Mouse (Mus musculus) frontal cortex, adult 2 months (tissue): ENCODE measurements around the gene Dlk1. TPM values are rescaled to one million over a fixed set of nuclear protein-coding genes. Genes with fewer than 3 reads are reported as not detected.
"Not testable (repeated sequence)": the region's sequence is repeated elsewhere in the genome, so short reads cannot be mapped to it uniquely, and the experiment has no call there.

ENCODE experiments used
- DNase-seq, 2 experiments: peaks; one replicate each; pipeline ENCODE4 v3.0.0; 2022; ENCODE audit warnings: low spot score in 1 of 2; ENCODE audit errors: extremely low spot score in 1 of 2
- polyA plus RNA-seq: library from polyadenylated mRNA; depleted of rRNA; stranded (reverse); fragments of >200 nt; gene quantifications from 2 replicates; pipeline ENCODE4 v1.2.3, GENCODE M21; 2012

Dlk1 gene
- polyA plus RNA-seq, 1 experiment, result 3.1 TPM

- peak; percentile 44 to 75 for DNase-seq
These were observed 20.0 kb downstream of the Dlk1 start for GRCm38 (mm10) chr12:109472627-109473026.

DNA sequence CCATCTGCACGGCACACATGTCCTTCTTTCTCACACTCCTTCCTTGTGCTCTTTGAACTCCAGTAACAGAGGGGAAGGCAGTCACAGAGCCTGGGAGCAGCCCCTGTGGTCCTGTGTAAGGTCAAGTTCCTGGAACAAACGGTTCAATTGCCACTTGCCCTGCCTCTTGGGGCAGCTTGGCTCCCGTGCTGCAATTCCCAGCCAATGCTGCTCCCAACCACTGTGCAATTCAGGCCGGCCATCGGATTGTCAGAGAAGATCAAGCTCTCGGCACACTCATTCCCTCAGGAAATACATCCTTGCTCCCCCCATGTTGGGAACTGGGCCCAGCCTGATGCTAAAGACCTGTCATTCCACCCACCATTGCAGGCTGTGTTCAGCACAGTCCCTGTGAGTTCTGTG lies 21.0 kb downstream of the Dlk1 start:
- peak in 1 of 2 experiments; percentile 53 for DNase-seq

DNA sequence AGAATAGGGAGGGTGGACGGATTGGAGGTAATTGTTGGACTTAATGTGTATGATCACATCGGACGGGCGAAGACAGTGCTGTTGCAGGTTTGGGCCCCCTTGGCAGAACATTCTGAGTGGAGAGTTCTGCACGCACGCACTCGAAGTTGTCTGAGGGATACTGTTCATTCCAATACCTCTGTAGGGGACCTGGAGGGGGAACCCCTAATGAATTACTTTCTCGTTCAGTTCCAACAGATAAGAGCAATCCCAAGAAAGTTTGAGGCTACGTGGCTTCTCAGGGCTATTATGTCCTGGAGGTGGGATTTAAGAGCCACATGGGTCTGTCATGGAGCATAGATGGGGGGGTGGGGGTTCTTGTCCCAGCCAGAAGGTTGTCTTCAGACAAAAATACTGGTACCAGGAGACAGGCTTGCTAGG lies 21.6 kb downstream of the Dlk1 start:
- DNase-seq, result no peak

DNA sequence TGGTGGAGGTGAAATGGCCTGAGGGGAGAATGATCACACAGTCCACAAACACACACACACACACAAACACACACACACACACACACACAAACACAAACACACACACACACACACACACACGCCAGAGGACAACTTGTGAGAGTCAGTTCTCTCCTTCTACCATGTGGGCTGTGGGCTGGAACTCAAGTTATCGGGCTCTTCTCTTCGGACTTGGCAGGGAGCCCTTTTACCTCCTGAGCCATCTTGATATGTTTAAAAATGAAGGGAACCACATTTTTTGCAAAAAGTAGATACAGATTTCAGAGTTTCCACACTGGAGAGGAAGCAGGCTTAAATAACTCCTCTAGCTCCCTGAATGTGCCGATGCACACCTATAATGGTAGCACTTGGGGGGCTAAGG lies 22.9 kb downstream of the Dlk1 start:
- DNase-seq, result no peak

- not testable (repeated sequence) for DNase-seq
These were observed 33.9 kb downstream of the Dlk1 start for GRCm38 (mm10) chr12:109486525-109486924.

DNA sequence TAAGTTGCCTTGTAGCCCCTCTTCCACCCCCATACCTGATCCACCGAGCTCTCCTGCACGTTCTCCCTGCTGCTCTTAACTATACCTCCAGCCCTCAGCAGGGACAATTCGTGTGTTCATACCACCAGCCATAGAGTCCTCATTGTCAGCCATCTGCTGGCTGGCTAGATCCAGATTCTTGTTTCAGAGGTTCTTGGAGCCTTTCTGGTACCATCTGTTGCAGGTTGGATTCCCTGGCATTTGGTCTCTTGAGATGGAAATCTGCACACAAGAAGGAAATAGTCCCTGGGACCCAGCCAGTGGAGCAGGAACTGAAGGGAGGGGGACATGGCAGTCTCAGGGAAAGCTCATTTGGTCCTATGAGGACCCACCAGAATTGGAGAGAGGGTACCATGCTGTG lies 39.1 kb downstream of the Dlk1 start:
- peak in 1 of 2 experiments; percentile 63 for DNase-seq

DNA sequence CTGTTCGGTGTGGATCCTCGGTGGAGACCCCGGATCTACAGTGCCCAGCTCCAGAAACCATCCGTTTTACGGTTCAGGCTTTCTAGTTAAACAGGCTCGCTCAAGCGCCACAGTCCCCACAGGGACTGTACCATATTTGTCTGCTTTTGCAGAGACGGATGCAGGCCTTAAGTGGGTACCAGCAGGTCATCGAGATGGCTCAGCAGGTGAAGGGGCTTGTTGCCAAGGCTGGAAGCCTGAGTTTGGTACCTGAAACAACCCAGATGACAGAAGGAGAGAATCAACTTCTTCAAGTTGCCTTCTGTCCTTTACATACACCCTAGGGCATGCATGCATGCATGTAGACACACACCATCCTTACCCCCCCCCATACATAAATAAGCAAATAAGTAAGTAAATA lies 40.8 kb downstream of the Dlk1 start:
- no peak for DNase-seq

DNA sequence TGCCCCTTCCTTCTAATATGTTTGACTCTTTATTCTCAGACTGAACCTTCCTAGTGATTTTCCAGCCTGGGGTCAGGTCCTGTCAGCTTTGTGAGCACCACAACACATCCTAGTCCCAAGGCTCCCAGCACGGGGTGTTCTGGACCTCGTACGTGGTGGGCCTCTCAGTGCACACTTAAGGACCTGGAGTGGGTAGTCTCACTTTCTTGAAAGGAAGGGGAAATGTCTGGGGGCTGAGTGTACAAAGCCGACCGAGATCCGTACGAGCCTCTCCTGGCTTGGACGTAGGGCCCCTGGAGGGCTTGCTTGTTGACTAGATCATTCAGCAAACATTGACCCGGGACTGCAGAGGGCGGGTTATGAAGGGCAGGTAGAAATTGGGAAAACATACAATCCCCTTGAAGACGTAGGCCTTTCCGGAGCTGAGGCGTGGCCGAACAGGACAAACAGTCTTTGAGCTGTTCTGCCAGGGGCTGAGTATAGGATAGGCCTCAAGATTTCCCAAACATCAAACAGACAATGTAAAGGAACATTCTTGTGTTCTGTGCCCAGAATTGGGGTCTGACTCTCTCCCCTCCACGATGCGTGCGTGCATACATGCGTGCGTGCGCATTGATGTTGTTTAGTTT lies 42.5 kb downstream of the Dlk1 start:
- no peak for DNase-seq

DNA sequence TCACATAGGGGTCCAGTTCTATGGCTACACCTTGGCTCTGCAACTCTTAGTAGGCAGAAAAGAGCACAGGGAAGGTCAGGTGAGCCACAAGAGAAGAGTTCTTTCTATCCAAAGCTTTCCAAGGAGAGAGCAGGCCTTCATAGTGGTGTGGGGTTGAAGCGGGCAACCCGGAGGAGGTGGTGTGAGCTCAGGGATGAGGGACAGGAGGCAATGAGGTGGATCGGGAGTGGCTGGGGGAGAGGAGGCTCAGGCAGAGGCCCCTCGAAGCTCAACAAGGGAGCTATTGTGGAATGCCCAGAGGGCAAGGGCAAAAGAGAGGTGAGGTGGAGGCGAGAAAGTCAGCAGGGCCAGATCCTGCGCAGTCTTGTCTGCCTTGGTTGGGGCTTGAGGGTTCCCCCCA lies 43.8 kb downstream of the Dlk1 start:
- DNase-seq, result no peak

GRCm38 (mm10) chr12:109500992-109501391 lies 48.4 kb downstream of the Dlk1 start:
- no peak for DNase-seq

DNA sequence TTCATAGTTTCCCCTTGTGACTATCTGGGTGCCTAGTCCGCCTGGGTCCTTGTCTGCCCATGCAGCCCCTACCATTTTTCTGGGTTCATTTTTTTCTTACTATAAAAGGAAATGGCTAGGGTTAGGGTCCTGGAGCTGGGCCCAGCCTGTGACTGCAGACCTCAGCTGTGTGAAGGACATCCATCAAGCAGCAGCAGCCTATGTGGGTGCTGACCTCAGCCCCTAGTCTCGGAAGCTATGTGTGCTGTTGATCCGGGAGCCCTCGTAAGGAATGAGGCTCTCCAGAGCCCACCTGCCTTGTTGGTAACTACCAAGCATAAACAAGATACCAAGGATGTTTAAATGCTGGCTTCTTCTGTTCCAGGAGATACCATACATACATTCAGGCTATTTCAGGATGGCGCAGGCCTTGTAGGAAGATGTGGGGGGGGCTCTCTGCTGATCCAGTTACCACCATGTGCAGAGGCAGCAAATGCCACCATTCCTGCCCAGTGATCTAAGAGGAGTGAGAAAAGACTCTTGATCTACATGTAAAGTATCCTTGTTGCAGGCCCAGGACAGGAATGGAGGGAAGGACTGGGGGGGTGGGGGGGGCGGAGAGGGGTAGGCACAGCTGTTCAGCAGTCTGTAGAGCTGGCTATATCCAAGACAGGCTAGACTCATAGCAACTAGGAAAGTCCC lies 49.9 kb downstream of the Dlk1 start:
- no peak for DNase-seq

DNA sequence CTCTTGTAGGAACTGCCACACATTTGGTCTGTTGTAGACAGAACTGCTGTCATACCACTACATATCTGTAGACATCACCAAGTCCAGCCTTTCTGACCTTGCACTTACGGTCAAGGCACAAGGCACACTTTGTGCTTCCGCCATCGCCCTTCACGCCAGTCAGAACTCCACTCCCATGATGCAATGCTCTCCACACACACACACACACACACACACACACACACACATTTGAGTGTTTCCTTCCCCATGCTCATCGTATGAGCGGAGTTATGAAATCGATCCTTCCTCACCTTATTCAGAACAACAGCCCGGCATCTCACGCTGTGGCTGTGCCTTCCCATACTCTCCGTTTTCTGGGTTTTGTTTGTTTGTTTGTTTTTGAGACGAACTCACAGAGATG lies 55.1 kb downstream of the Dlk1 start:
- DNase-seq, result no peak

- DNase-seq, result no peak
These were observed 56.2 kb downstream of the Dlk1 start for GRCm38 (mm10) chr12:109508495-109509454.

DNA sequence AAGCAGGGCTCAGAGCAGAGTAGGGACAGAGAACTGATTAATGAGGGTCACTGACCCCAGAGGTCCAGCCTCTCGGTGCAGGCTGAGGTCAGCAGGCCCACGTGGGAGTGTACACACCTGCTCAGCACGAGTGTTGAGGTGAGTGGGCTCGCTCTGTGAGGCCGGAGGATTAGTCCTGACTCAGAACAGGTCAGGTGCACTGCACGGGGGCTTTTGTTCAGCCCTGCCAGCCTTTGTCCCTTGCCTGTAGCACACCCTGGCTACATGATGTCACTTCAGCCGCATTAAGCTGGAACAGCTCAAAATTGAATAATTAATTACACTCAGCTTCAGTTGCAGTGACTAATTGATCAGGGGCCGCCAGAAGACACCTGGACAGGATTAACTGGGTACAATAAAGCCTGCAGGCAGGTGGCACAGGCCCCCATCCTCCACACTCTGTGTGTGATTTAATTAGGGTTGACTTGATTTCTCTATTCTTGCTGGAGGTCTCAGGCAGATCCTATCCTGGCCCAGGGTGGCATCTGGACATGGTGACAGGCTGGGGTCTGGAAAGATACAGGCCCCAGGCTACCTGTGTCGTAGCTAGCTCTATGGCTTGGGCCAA lies 57.0 kb downstream of the Dlk1 start:
- no peak for DNase-seq

GRCm38 (mm10) chr12:109510247-109510646 lies 57.6 kb downstream of the Dlk1 start:
- no peak for DNase-seq

DNA sequence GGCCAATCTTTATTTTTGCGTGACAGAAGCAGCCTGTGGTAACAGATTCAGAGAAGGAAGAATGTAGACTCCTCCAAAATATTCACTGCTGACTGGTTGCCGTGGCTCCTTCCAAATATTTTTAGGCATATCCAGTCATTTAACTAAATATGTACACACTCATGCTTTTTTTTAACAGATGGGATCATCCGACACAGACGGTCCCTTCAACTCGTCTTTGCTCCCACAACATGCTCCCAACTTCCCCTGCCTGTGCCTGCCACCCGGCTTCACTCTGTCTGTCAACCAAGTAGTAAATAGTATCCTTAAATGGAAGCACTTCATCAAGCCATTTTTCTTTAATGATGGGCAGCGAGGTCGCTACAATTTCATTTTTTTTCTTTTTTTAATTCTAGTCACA lies 58.8 kb downstream of the Dlk1 start:
- DNase-seq, result peak; percentile 12 to 38

- no peak for DNase-seq
These were observed 59.7 kb downstream of the Dlk1 start for GRCm38 (mm10) chr12:109512151-109512907.
